Mouse (Mus musculus): Measurements from ENCODE around the gene Rbm25. TPM values are rescaled to one million over a fixed set of nuclear protein-coding genes. Genes with fewer than 3 reads are reported as not detected.
"Not testable (repeated sequence)": the region's sequence is repeated elsewhere in the genome, so short reads cannot be mapped to it uniquely, and the experiment has no call there.

The Rbm25 gene
- total RNA-seq (2021), result 10 to 100 TPM; 42.3 to 49.0 TPM
- long read RNA-seq, experiment 1, full-length matches to known transcripts, result 9 of 16 reads
- long read RNA-seq, experiment 1, partial matches to known transcripts, result 3 of 16 reads
- long read RNA-seq, experiment 1, other reads (novel, unspliced or antisense), result 4 of 16 reads
- long read RNA-seq, experiment 2, full-length matches to known transcripts, result 13 of 17 reads
- long read RNA-seq, experiment 2, partial matches to known transcripts, result 1 of 17 reads
- long read RNA-seq, experiment 2, other reads (novel, unspliced or antisense), result 3 of 17 reads

GRCm38 (mm10) chr12:83630936-83631335, at the start of gene Rbm25:
Rbm25 (plus strand) TSS chr12:83631236.
- DNase-seq, result not testable (repeated sequence)
- intact Hi-C loops (cut with DNase I; ENCODE audit: low total_unique reads), result loop anchor here (10.0 kb wide), 1 partner anchor 54 kb away; the partner anchor contains the start of gene Psen1

- no peak for DNase-seq
- intact Hi-C loops (cut with DNase I; ENCODE audit: low total_unique reads), result no loop called here
Observed at GRCm38 (mm10) chr12:83582106-83582505, 48.9 kb upstream of the Rbm25 start.

DNA sequence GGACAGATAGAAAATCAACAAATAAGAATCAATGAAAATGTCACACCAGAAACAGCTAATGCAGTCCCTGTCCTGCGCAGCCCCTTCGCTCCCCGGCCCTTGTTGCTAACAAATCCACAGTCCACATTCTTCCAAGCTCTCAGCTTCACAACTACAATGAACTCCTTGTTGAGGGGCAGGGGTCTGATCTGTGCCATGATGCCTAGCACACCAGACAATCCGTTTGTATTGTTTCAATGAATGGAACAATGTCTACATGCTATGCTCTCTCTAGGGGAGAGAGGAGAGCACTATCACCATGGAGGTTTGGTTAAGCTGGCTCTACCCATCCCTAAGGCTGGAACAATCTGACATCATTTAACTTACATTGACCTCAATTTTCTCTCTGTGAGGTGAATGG, 48.3 kb upstream of the Rbm25 start:
- no peak for DNase-seq
- intact Hi-C loops (cut with DNase I; ENCODE audit: low total_unique reads), result no loop called here

GRCm38 (mm10) chr12:83586628-83587027, 44.4 kb upstream of the Rbm25 start:
- no peak for DNase-seq
- intact Hi-C loops (cut with DNase I; ENCODE audit: low total_unique reads), result no loop called here

GRCm38 (mm10) chr12:83591754-83592501, 39.1 kb upstream of the Rbm25 start:
- no peak for DNase-seq
- intact Hi-C loops (cut with DNase I; ENCODE audit: low total_unique reads), result no loop called here

GRCm38 (mm10) chr12:83594454-83595040, 36.5 kb upstream of the Rbm25 start:
- intact Hi-C loops (cut with DNase I; ENCODE audit: low total_unique reads), result no loop called here
- no peak for DNase-seq

- intact Hi-C loops (cut with DNase I; ENCODE audit: low total_unique reads), result no loop called here
Observed at GRCm38 (mm10) chr12:83596191-83596954, 34.7 kb upstream of the Rbm25 start.

DNA sequence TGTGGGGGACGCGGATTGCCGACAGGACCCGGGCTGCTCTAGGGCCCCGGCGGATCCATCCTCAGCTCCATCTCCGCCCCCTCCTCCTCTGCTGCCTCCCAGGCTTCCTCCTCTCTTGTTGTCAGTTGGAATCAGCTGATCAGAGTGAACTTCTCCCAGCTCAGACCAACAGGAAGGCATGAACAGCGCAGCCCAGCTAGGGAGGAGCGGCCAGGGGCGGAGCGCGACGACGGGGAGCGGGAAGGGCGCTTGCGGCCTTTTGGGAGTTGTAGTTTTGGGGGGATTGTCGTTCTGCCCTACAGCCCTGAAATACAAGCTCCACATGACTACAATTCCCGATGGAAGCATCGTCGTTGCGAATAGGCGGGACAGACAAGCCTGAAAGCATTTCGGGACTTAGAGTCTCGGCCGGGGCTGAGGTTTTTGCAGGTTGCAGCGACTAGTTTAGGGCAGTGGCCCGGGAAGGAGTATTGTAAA, 34.0 kb upstream of the Rbm25 start, which contains the start of gene Zfyve1:
Zfyve1 (minus strand) TSS at position 198 of the 477 bp plus-strand sequence.
- peak; percentile 95 for DNase-seq
- intact Hi-C loops (cut with DNase I; ENCODE audit: low total_unique reads), result no loop called here

More at GRCm38 (mm10) chr12:83596191-83596954, 34.7 kb upstream of the Rbm25 start:
- DNase-seq, result no peak

DNA sequence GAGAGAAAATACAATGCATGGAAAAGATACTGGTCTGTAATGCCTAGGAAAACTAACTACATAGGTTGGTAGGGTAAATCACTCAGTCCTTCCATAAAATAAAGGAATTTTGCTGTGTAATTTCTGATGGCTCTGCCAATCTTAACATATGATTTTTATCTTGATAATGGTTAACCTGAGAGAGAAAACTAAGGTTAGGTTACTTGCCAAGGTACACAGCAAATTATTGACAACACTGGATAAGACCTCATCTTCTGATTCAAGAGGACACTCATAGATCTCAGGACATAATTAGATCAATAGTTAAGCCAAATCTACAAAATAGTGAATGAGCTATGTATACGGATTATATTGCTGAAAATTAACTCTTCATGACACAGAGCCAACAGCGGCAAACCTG, 33.2 kb upstream of the Rbm25 start:
- intact Hi-C loops (cut with DNase I; ENCODE audit: low total_unique reads), result no loop called here
- DNase-seq, result no peak

- intact Hi-C loops (cut with DNase I; ENCODE audit: low total_unique reads), result no loop called here
- DNase-seq, result no peak
Observed at GRCm38 (mm10) chr12:83602285-83602684, 28.8 kb upstream of the Rbm25 start.

DNA sequence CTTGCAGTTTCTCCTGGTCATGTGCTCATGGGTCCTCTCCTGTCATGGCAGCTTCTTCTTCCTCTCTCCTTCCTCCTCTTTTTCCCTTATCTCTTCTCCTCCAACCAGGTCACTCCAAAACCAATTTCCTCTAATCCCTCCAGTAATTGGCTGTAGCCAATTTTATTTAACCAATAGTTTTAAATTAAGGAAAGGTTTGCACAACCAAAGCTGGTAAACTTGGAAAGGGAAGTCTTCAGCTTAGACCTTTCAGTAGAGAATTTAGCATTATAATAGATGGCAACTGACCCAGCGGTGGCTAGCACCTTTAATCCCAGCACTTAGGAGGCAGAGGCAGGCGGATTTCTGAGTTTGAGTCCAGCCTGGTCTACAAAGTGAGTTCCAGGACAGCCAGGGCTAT, 24.6 kb upstream of the Rbm25 start:
- intact Hi-C loops (cut with DNase I; ENCODE audit: low total_unique reads); DNase-seq: not testable (repeated sequence)

DNA sequence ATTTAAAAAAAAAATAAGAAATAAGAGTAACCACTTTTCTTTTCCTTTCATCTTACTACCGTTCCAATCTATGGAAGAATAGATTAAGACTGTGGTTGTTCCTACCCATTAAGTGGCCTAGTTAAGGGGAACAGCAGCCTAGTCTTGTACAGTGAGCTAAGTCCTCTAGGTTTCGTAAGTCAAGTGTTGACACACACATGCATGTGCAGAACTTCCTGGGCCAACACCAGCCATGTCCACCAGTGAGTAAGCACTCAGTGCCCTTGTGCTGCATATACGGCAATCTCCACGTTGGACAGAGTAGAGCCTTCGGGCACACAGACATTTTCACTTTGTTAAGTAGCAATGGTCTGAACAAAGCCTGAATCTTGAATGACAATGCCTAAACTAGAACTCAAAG, 13.8 kb upstream of the Rbm25 start:
- DNase-seq, result no peak
- intact Hi-C loops (cut with DNase I; ENCODE audit: low total_unique reads), result no loop called here

- intact Hi-C loops (cut with DNase I; ENCODE audit: low total_unique reads), result no loop called here
- no peak for DNase-seq
Observed at GRCm38 (mm10) chr12:83618981-83619380, 12.1 kb upstream of the Rbm25 start.

DNA sequence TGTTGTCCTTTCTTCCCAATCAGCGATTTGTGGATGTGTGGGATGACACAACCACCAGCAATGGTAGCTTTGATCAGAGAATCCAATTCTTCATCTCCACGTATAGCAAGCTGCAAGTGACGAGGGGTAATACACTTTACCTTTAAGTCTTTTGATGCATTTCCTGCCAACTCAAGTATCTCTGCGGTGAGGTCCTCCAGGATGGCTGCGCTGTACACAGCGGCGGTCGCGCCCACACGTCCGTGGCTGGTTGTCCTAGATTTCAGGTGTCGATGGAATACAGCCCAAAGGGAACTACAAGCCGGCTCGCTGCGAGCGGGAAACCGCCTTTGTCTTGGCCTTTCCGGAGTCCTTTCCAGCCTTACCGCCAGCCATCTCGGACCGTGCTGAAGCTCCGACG, 10.3 kb upstream of the Rbm25 start:
- intact Hi-C loops (cut with DNase I; ENCODE audit: low total_unique reads); DNase-seq: not testable (repeated sequence)

DNA sequence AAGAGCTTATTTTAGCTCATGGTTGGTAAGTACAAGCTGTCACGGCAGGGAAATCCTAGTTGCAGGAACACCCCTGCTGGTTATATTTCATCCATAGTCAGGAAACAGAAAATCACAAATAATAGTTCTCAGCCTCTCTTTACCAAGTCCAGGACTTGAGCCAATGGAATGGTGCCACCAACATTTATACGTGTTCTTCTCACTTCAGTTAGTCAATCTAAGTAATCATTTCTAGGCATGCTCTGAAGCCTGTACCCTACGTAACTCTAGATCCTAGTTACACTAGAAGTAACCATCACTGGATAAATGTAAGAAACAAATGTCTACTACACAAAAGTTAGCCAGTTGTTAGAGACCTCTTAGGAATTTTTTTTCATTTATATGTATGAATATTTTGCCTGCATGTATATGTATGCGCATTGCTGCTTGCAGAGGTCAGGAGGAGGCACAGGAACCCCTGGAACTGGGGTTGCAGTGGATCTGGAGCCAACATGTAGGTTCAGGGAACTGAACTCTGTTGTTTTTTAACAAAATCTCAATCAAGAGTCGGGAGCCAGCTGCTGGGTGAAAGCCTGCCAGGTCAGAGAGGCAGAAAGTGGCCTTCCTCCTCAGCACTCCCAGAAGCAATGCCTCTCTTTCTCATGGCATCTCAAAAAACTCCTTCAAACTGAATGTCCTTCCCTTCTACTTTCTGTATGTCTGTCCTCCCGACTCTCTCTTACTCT, 8.8 kb upstream of the Rbm25 start:
- intact Hi-C loops (cut with DNase I; ENCODE audit: low total_unique reads), result no loop called here
- DNase-seq, result no peak

DNA sequence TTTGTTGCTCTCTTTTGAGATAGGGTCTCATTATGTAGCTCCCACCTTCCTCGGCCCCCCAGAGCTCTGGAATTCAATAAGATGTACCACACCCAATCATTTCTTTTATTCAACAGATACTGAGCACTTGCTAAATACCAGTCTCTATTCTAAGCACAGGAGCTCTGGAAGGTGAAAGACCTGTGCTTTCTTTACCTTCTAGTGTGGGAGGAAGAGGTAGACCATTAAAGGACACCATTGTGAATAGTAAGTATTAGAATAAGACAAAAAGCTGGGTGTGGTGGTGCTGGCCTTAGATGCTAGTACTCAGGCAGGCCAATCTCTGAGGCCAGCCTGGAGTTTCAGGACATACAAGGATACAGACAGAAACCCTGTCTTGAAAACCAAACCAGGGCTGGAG, 6.7 kb upstream of the Rbm25 start:
- intact Hi-C loops (cut with DNase I; ENCODE audit: low total_unique reads), result no loop called here

GRCm38 (mm10) chr12:83631743-83632679, 975 bp downstream of the Rbm25 start:
- peak; percentile 95 for DNase-seq
- intact Hi-C loops (cut with DNase I; ENCODE audit: low total_unique reads), result loop anchor here (10.0 kb wide), 1 partner anchor 53 kb away; the partner anchor contains the start of gene Psen1

More for the DNA sequence above, 6.7 kb upstream of the Rbm25 start:
- no peak for DNase-seq

DNA sequence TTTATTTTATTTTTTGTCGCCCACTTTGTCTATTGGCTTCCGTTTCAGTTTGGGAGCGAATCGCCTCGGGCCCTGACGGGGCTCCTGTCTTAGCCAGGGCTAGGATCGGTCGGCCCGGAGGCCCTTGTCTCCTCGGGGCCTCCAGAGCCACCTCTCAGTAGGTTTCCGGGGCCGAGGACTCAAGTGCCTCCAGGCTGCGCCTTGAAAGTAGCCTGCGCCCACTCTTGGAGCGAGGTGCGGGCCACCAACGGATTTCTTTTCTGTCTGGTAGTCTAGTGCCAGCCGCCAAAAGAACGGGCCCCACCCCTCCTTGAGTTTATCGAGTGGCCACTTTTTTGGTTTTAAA, 1.6 kb downstream of the Rbm25 start:
- intact Hi-C loops (cut with DNase I; ENCODE audit: low total_unique reads), result loop anchor here (10.0 kb wide), 1 partner anchor 52 kb away; the partner anchor contains the start of gene Psen1
- peak; percentile 18 for DNase-seq
